Mouse (Mus musculus): Measurements from ENCODE around the gene Cetn4.

Gene Cetn4

GRCm38 (mm10) chr3:37312370-37312941, at the start of gene Cetn4, which contains the start of gene Bbs12:
Gene Cetn4 (minus strand): TSS chr3:37312708.
Gene Bbs12 (plus strand): TSS chr3:37312554.
- peak; percentile 97 to 98 for DNase-seq

DNA sequence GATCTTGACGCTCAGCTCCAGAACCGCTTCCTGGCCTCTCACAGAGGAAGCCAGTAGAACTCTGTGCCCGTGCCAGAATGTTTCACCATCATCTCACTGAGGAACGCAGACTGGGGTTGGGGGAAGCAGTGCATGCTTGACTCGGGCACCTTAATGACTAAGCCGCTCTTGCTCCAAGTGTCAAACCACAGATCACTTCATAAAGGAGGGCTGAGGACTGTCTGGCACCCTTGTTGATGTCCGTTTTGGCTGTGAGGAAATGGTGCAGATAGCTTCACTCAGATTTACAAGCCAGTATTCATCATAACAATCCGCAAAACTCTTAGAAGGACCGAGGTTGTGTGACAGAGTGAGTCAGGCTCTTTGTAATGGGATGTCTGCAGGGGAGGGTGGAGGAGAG, 48.2 kb upstream of the Cetn4 start:
- no peak for DNase-seq

DNA sequence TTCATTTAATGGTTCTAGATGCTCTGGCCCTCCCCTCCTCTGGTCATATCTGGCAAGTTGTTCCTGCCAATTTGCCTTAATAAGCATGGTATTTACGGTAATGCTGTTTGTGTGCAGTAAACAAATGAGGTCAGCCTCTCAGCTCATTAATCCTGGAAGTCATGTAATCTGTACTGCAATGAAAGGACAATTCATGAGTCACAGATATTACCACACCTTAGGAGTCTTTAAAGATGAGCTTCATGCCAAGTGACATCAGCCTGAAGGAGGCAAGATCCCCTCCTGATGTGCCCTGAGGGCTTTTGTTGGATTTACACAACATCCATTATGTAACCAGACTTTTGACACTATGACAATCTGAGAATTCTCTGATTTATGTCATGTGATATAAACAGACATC, 42.2 kb upstream of the Cetn4 start:
- DNase-seq = no peak

GRCm38 (mm10) chr3:37353951-37354481, 41.5 kb upstream of the Cetn4 start:
- no peak for DNase-seq

GRCm38 (mm10) chr3:37350386-37350785, 37.9 kb upstream of the Cetn4 start:
- no peak for DNase-seq

DNA sequence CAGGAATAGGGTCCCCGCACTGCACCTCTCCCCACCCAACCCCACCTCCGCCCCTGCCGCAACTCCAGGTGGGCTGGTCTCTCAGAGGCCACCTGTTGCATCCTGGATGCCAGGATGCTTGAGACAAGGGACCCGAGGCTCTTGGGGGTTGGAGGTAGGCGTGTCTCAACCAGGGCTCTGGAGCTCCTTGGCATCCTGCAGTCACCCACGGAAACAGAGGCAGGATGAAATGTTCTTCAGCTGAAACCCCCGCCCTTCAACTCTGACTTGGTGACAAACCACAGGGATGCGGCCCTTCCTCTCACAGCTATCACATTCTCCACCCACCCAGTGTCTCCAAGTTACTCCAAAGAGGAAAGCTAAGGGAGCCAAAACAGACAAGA, 36.6 kb upstream of the Cetn4 start:
- DNase-seq = no peak

- peak in 1 of 2 experiments; percentile 5 for DNase-seq
These were observed 36.0 kb upstream of the Cetn4 start, which contains the start of gene Fgf2 for GRCm38 (mm10) chr3:37348221-37349165. Gene Fgf2 (plus strand): TSS chr3:37348346.

DNA sequence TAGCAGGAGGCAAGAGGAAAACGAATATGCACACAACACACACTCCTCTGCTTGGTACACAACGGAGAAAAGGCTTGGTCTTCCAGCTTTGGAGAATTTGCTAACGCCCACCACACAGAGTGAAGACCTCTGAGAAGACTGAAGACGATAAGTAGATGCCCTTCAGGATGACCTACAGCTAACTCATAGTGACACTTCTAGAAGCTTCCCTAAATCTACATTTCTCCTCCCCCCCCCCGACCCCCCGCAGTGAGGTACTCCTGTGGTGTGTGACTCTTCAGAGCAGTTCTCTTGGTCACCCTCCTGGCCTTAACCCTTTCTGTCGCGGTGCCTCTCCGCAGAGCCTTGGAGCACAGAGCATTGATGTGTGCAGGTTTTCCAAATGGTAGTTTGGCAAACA, 35.2 kb upstream of the Cetn4 start:
- no peak for DNase-seq

GRCm38 (mm10) chr3:37342811-37343210, 30.3 kb upstream of the Cetn4 start:
- DNase-seq = no peak

- no peak for DNase-seq
These were observed 28.6 kb upstream of the Cetn4 start for GRCm38 (mm10) chr3:37341110-37341509.

DNA sequence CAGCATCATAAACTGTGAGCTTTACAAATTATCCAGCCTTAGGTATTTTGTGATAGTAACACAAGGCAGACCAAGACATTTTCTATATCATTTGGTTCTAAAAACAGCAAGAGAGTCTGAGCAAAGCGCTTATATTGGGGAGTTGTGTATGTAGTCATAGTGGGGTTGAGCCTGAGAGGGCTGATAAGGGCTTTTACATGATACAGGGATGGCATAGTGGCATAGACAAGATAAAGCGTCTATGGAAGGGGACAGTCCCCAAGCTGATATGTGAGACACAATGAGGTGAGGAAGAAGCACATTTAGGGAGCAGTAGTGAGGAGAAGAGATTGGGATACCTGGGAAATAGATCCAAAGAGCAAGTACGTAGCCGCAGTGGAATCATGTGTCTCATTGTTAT, 21.5 kb upstream of the Cetn4 start:
- no peak for DNase-seq

- DNase-seq = no peak
These were observed 19.5 kb upstream of the Cetn4 start for GRCm38 (mm10) chr3:37331999-37332449.

GRCm38 (mm10) chr3:37329963-37330362, 17.5 kb upstream of the Cetn4 start:
- DNase-seq = no peak

- no peak for DNase-seq
These were observed 16.0 kb upstream of the Cetn4 start for GRCm38 (mm10) chr3:37328489-37328888.

GRCm38 (mm10) chr3:37326627-37327026, 14.1 kb upstream of the Cetn4 start:
- DNase-seq = no peak

GRCm38 (mm10) chr3:37325317-37326112, 13.0 kb upstream of the Cetn4 start:
- DNase-seq = no peak

DNA sequence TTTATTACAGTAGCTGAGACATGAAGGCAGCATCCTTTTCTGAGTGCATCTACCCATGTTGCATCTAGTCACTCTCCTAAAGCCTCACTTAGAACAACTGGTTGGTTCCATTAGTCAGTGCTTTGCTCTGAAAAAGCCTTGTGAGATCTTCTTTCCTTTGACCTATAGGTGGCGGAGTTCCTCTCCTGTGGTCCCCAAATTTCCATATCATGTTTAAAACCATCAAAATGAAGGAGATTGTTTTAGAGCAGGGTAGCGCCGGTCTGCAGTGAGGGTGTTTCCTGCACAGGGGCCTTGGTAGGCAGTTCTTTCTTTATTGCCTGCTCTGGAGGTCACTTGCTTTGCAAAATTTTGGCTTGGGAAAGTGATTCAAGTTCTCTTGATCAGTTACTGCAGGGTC, 11.8 kb upstream of the Cetn4 start:
- DNase-seq = no peak

GRCm38 (mm10) chr3:37316233-37316632, 3.7 kb upstream of the Cetn4 start:
- DNase-seq = no peak

- no peak for DNase-seq
These were observed 863 bp upstream of the Cetn4 start for GRCm38 (mm10) chr3:37313371-37313770.

DNA sequence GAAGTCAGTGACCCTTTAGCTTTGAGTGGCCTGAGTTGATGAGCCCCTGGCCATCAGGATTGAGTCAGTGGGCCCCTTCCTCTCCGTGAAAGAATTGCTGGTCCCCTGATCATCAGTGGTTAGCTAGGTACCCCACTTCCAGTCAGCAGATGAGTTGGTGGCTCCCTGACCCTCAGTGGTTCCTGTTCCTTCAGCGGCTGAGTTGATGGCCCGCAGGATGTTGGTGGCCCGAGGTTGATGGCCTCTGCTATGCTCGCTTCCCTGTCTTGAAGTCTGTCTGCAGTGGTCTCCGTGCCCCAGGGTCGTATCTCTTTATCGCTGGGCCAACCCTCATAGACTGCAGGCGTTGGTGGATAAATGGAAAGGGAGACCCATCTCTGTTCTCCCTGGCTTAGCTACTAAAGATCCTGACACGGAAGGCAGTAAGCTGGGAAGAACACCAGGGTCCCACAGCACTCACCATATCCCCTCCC, 575 bp downstream of the Cetn4 start:
- no peak for DNase-seq

- no peak for DNase-seq
These were observed 8.9 kb downstream of the Cetn4 start for GRCm38 (mm10) chr3:37303392-37304139.

- peak; percentile 14 to 24 for DNase-seq
These were observed 9.8 kb downstream of the Cetn4 start for GRCm38 (mm10) chr3:37302685-37303084.
